Mouse (Mus musculus): ENCODE results near the gene Gm20532.

Gm20532 gene

GRCm38 (mm10) chr2:26586294-26587043 lies at the start of gene Gm20532:
Gm20532 (plus strand) TSS chr2:26586639.
- DNase-seq (ENCODE audit: low read depth, low spot score) = peak; percentile 86

GRCm38 (mm10) chr2:26539516-26539915 lies 46.9 kb upstream of the Gm20532 start:
- no peak for DNase-seq (ENCODE audit: low read depth, low spot score)

GRCm38 (mm10) chr2:26540721-26541120 lies 45.7 kb upstream of the Gm20532 start:
- DNase-seq (ENCODE audit: low read depth, low spot score) = no peak

GRCm38 (mm10) chr2:26541258-26541910 lies 45.1 kb upstream of the Gm20532 start:
- DNase-seq (ENCODE audit: low read depth, low spot score) = peak; percentile 30

GRCm38 (mm10) chr2:26543155-26543554 lies 43.3 kb upstream of the Gm20532 start:
- DNase-seq (ENCODE audit: low read depth, low spot score) = no peak

- DNase-seq (ENCODE audit: low read depth, low spot score) = no peak
Observed at GRCm38 (mm10) chr2:26543768-26544167, 42.7 kb upstream of the Gm20532 start.

GRCm38 (mm10) chr2:26544265-26544664 lies 42.2 kb upstream of the Gm20532 start:
- DNase-seq (ENCODE audit: low read depth, low spot score) = no peak

- no peak for DNase-seq (ENCODE audit: low read depth, low spot score)
Observed at GRCm38 (mm10) chr2:26547481-26547880, 39.0 kb upstream of the Gm20532 start.

- no peak for DNase-seq (ENCODE audit: low read depth, low spot score)
Observed at GRCm38 (mm10) chr2:26549801-26550200, 36.6 kb upstream of the Gm20532 start.

GRCm38 (mm10) chr2:26550205-26550604 lies 36.2 kb upstream of the Gm20532 start:
- DNase-seq (ENCODE audit: low read depth, low spot score) = no peak

- no peak for DNase-seq (ENCODE audit: low read depth, low spot score)
Observed at GRCm38 (mm10) chr2:26550777-26551176, 35.7 kb upstream of the Gm20532 start.

- no peak for DNase-seq (ENCODE audit: low read depth, low spot score)
Observed at GRCm38 (mm10) chr2:26551446-26551845, 35.0 kb upstream of the Gm20532 start.

GRCm38 (mm10) chr2:26552066-26552465 lies 34.4 kb upstream of the Gm20532 start:
- no peak for DNase-seq (ENCODE audit: low read depth, low spot score)

- DNase-seq (ENCODE audit: low read depth, low spot score) = no peak
Observed at GRCm38 (mm10) chr2:26553904-26554303, 32.5 kb upstream of the Gm20532 start.

GRCm38 (mm10) chr2:26555076-26555475 lies 31.4 kb upstream of the Gm20532 start:
- no peak for DNase-seq (ENCODE audit: low read depth, low spot score)

- DNase-seq (ENCODE audit: low read depth, low spot score) = no peak
Observed at GRCm38 (mm10) chr2:26556535-26556993, 29.9 kb upstream of the Gm20532 start.

- DNase-seq (ENCODE audit: low read depth, low spot score) = no peak
Observed at GRCm38 (mm10) chr2:26560506-26560905, 25.9 kb upstream of the Gm20532 start.

- peak; percentile 82 for DNase-seq (ENCODE audit: low read depth, low spot score)
Observed at GRCm38 (mm10) chr2:26561351-26562016, 25.0 kb upstream of the Gm20532 start.

GRCm38 (mm10) chr2:26566221-26566620 lies 20.2 kb upstream of the Gm20532 start:
- DNase-seq (ENCODE audit: low read depth, low spot score) = peak; percentile 49

- DNase-seq (ENCODE audit: low read depth, low spot score) = peak; percentile 78
Observed at GRCm38 (mm10) chr2:26570034-26570433, 16.4 kb upstream of the Gm20532 start.

GRCm38 (mm10) chr2:26571400-26571799 lies 15.0 kb upstream of the Gm20532 start:
- DNase-seq (ENCODE audit: low read depth, low spot score) = no peak

GRCm38 (mm10) chr2:26571826-26572225 lies 14.6 kb upstream of the Gm20532 start:
- DNase-seq (ENCODE audit: low read depth, low spot score) = no peak

Data from ES-CJ7 (cell line).